Mouse (Mus musculus) megakaryocyte, embryonic 14.5 days (primary cell): ENCODE data around the gene Vps25. TPM values are rescaled to one million over a fixed set of nuclear protein-coding genes. Genes with fewer than 3 reads are reported as not detected.

Source experiments
- H3K27me3 ChIP-seq: replicated peaks from 2 replicates; pipeline ENCODE3; 2012; ENCODE audit warnings: inconsistent platforms
- H3K36me3 ChIP-seq: replicated peaks from 2 replicates; pipeline ENCODE3; 2012; ENCODE audit warnings: low read length, inconsistent platforms, mixed read lengths
- H3K4me1 ChIP-seq: 2 replicates; pipeline ENCODE4 v1.6.1; 2012; ENCODE audit warnings: inconsistent platforms
- H3K4me3 ChIP-seq: replicated peaks from 2 replicates; pipeline ENCODE3; 2012; ENCODE audit warnings: moderate library complexity, mild to moderate bottlenecking, inconsistent platforms
- H3K9me3 ChIP-seq: 2 replicates; pipeline ENCODE4 v1.6.1; 2012; ENCODE audit warnings: inconsistent platforms
- FLI1 ChIP-seq: IDR thresholded peaks from 2 replicates; pipeline ENCODE4 v1.6.1; 2012; ENCODE audit warnings: low read length, inconsistent platforms, mixed read lengths
- GATA1 ChIP-seq: IDR thresholded peaks from 3 replicates; pipeline ENCODE4 v1.6.1; 2012; ENCODE audit warnings: mixed read lengths, low read length, inconsistent platforms, borderline replicate concordance
- polyA plus RNA-seq: library from polyadenylated mRNA; stranded (reverse); fragments of >175 nt; gene quantifications from 2 replicates; pipeline ENCODE4 v1.2.3, GENCODE M21; 2012; ENCODE audit warnings: low replicate concordance; ENCODE audit not compliant: insufficient read depth

Vps25 gene
- polyA plus RNA-seq, 1 experiment = 168 TPM

DNA sequence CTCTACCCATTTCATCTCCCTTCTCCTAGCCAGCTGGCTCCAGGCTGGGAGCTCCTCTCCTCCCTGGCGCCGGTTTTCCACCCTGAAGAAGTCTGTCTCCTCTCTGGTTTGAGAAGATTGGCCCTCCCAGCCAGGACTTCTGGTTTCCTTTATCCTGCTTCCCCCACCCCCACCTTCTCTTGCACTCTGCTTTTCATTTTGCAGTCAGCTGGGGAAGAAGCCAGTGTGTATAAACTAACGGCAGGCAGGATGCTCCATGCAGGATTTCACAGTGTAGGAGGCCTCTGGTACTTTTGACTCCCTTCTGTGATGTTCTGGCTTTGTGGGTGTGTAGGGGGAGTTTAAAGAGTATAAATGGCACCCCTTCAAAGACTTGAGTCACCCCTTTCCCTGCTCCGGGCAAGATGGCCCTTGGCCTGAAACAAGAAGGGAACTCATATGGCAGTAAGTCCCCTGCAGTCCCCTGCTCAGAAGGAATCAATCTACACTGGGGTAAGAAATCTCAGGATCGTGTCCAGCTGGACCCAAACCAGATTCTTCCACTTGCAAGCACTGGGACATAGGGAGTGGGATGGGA is 15.3 kb upstream of the Vps25 start:
- no peaks in the 10 kb centered on the region for H3K36me3 ChIP-seq
- peaks cover 8% of the 10 kb centered on the region for H3K9me3 ChIP-seq
- H3K4me3 ChIP-seq = no peak overlapping the region
- H3K4me1 ChIP-seq = peaks cover 5% of the 10 kb centered on the region; the same call in 1 of the 2 replicates
- peaks cover 56% of the 10 kb centered on the region for H3K27me3 ChIP-seq
- no peak for TF ChIP-seq GATA1
- no peak for TF ChIP-seq FLI1

DNA sequence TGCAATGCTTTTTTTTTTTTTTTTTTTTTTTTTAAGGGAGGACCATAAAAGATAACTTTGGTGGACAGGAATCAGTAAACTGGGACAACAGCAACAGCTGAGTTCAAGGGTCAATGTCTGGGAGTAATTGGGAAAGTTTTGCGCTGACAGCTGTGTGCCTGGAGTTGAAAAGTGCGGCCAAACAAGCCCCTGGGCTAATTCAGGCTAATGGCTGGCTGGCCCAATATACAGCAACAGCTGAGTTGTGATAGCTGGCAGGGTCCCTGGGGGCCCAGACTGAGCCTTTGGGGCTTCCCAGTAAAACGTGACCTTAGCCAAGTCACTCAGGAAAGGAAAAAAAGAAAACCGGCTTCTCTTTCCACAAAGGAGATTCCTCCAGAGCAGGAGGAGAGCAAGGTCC is 8.4 kb upstream of the Vps25 start:
- H3K4me1 ChIP-seq = peaks cover 44% of the 10 kb centered on the region
- peaks cover 66% of the 10 kb centered on the region for H3K27me3 ChIP-seq
- no peak for TF ChIP-seq FLI1
- TF ChIP-seq GATA1 = no peak
- no peak overlapping the region for H3K4me3 ChIP-seq
- H3K36me3 ChIP-seq = no peaks in the 10 kb centered on the region
- no peaks in the 10 kb centered on the region for H3K9me3 ChIP-seq

DNA sequence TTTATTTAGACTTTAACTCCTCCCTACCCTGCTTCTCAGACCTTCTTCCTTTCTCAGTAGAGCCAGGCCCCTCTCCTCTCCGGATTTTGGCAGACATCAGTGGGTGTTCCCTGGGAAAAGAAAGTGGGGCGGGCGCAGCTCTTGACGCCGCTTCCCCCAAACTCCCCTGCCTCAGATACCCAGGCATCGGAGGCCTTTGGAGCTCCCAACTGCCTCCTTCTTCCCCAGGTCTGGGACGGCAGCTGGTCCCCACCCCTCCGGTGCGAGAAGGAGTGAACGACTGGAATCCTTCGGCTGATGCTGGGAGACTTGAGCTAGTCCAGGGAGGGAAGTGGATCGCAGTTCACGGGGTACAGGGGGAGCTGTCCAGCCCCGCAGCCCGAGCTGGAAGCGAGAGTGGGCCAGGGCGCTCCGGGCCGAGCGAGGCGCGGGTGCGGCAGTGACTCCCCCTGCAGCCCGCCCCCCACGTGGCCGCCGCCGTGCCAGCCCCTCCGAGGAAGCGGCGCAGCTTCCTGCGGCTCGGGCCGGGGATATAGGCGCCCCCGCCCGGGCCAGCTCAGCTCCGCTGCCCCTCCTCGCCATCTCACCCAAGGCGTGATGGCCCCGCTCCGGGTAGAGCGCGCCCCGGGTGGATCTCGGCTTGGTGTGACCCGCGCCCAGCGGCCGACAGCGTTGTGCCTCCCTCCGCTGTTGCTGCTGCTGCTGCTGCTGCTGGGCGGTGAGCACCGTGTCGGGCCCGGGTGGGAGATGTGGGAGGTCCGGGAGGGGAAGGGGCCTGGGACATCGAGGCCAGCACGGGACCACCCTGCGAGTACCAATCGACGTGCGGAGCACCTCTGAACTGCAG is 7.4 kb upstream of the Vps25 start, which contains the start of gene Ramp2:
TSS of gene Ramp2 (plus strand) at position 174 of the 847 bp plus-strand sequence.
- TF ChIP-seq FLI1 (no peak), GATA1 (no peak)
- peaks cover 65% of the 10 kb centered on the region for H3K27me3 ChIP-seq
- H3K36me3 ChIP-seq = no peaks in the 10 kb centered on the region
- no peaks in the 10 kb centered on the region for H3K9me3 ChIP-seq
- peaks cover 44% of the 10 kb centered on the region for H3K4me1 ChIP-seq
- peak within 1 kb of the TSS; percentile 89 for H3K4me3 ChIP-seq

DNA sequence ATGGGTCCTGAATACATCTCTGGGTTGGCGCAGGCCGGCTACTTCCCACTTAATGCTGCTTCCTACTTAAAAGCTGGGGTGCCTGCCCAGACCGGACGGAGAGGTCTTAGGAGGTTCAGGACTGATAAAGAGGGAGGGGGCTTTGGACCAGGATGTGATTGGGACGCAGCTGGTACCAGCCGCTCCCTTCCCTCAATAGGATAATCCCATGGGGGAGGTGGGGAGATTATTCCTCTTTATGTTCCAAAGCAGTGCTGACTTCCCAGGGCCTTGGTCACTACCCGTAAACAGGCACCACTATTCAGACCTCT is 6.8 kb upstream of the Vps25 start:
- no peaks in the 10 kb centered on the region for H3K9me3 ChIP-seq
- H3K4me3 ChIP-seq = peak overlapping the region; percentile 89
- H3K4me1 ChIP-seq = peaks cover 44% of the 10 kb centered on the region
- H3K27me3 ChIP-seq = peaks cover 62% of the 10 kb centered on the region
- H3K36me3 ChIP-seq = no peaks in the 10 kb centered on the region
- no peak for TF ChIP-seq GATA1
- no peak for TF ChIP-seq FLI1

DNA sequence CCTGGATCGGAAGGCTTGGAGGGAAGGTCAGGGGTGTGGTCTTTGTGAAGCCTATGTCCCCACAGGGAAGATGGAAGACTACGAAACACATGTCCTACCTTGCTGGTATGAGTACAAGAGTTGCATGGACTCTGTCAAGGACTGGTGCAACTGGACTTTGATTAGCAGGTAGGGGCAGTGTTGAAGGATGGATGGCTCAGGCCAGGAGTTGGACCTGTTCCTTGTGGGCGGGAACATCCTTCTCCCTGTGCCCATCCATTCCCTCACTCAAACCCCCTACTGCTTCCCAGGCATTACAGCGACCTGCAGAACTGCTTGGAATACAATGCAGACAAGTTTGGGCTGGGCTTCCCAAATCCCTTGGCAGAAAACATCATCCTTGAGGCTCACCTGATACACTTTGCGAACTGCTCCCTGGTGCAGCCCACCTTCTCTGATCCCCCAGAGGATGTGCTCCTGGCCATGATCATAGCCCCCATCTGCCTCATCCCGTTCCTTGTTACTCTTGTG is 5.9 kb upstream of the Vps25 start:
- Histone ChIP-seq H3K36me3 (no peaks in the 10 kb centered on the region), H3K9me3 (no peaks in the 10 kb centered on the region), H3K4me3 (no peak overlapping the region), H3K4me1 (peaks cover 48% of the 10 kb centered on the region), H3K27me3 (peaks cover 54% of the 10 kb centered on the region)
- no peak for TF ChIP-seq GATA1
- TF ChIP-seq FLI1 = no peak

DNA sequence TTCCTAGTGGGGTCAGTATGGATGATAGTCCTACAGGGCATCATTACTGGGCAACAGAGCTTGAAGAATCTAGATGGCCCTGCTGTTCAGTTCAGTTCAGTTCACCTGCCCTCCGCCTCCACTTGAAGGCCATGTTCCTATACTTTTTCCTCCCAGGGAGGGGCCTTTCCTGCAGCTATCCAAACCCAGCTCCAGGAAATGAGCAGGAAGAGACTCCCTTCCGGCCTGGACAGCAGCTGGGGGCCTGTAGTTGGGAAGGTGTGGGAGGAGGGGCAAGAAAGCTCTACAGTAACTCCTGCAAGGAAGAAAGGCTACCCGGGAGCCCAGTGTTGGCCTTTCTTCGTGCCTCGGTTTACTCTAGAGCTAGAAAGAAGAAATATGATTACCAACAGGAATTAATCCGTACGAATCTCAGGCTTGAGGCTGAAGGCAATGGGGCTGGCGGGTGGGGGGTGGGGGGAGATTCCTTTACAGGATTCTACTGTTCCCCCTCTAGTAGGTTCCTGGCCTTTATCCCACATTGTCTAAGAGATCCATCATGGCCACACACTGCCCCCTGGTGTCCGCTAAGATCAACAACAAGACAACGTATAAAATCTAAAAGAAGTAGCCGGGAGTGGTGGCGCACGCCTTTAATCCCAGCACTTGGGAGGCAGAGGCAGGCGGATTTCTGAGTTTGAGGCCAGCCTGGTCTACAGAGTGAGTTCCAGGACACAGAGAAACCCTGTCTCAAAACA is 5.1 kb upstream of the Vps25 start:
- no peaks in the 10 kb centered on the region for H3K36me3 ChIP-seq
- TF ChIP-seq GATA1 = no peak
- TF ChIP-seq FLI1 = no peak
- H3K4me1 ChIP-seq = peaks cover 51% of the 10 kb centered on the region
- no peaks in the 10 kb centered on the region for H3K9me3 ChIP-seq
- H3K27me3 ChIP-seq = peaks cover 48% of the 10 kb centered on the region
- no peak overlapping the region for H3K4me3 ChIP-seq

DNA sequence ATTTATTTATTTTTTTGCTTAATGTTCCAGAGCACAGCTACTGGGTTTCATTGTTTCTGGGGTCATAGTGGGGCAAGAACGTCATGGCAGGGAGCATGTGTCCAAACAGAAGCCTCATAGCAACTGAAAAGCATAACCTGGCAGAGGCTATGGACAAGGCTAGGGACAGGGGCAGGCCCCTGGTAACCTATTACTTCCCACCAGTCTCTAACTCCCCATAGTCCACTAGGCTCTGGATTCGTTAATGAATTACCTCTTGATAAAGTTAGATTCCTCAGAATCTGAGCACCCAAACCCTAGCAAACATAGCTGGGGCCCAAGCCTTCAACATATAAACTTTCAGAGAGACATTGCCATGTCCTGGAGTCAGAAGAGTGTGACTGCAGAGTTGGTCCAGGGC is 2.5 kb upstream of the Vps25 start:
- Histone ChIP-seq H3K9me3 (no peaks in the 10 kb centered on the region), H3K36me3 (peaks cover 5% of the 10 kb centered on the region), H3K4me1 (peaks cover 50% of the 10 kb centered on the region), H3K27me3 (peaks cover 23% of the 10 kb centered on the region), H3K4me3 (no peak overlapping the region)
- TF ChIP-seq FLI1 (no peak), GATA1 (no peak)

DNA sequence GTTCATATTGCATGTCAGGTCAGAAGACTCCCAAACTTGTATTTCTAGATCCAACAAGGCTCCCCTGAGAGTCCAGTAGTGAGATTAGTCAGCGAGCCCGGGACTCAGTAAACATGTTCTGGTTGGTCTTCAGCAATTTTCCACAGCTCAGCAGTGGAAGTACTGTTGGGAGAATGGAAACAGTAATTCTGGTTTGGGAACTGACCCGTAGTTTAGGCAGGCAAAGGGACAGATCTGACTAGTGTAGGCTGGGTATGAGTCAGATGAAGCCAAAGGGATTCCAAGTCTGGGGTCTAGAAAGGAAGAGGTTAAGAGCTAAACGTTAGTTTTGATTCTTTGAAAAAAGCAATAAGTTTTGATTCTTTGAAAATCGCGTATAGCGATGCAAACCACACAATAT is 566 bp upstream of the Vps25 start:
- H3K4me1 ChIP-seq = peaks cover 42% of the 10 kb centered on the region
- no peaks in the 10 kb centered on the region for H3K9me3 ChIP-seq
- TF ChIP-seq GATA1 (no peak), FLI1 (no peak)

DNA sequence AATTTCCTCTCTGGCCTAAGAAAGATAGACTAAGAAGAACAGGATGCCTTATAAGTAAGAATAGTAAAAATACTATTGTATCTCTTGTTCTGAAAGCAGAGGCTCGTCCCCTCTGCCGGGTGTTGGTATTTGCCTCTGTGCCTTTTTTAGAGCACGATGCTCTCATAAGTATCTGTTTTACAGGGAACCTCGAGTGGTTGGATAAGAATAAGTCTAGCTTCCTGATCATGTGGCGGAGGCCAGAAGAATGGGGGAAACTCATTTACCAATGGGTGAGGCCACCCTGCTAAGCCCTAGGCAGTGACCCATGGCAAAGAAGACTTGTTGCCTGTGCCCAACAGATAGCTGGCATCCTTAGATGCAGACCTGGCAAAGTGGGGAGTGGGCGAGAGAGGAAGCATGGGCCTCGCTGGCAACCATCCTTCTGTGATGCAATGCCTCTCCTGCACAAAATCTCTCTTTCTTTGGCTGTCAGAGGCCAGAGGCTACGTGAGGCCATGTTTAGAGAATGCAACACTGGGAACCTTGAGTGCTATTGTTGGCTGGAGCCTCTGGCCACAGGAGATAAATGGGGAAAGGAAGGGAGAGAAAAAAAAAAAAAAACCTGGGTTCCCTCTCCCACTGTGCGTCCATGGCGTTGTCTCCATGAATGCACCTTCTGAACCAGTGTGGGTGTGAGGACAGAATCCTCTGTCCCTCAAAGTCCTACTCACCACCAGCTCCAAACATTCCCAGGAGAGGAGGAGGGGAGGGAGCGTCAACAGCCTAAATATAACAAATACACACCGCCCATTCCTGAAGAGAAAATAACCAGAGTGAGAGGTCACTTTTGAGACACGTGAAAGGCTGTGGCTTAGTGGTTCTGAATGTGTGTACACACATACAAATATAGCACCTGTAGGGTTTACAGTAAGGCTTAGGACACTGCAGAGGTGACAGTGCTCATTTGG is 2.6 kb downstream of the Vps25 start:
- Histone ChIP-seq H3K9me3 (no peaks in the 10 kb centered on the region), H3K27me3 (peaks cover 7% of the 10 kb centered on the region), H3K4me1 (peaks cover 68% of the 10 kb centered on the region), H3K36me3 (peaks cover 41% of the 10 kb centered on the region), H3K4me3 (peak overlapping the region; percentile 80)
- TF ChIP-seq GATA1 (no peak), FLI1 (no peak)

More for the DNA sequence above, 566 bp upstream of the Vps25 start:
- Histone ChIP-seq H3K36me3 (peaks cover 23% of the 10 kb centered on the region), H3K27me3 (peaks cover 4% of the 10 kb centered on the region), H3K4me3 (peak overlapping the region; percentile 99)
